Mouse (Mus musculus): Measurements from ENCODE around the gene Fyb2. TPM values are rescaled to one million over a fixed set of nuclear protein-coding genes. Genes with fewer than 3 reads are reported as not detected.

The Fyb2 gene
- total RNA-seq, 1 experiment = 0.09 TPM

DNA sequence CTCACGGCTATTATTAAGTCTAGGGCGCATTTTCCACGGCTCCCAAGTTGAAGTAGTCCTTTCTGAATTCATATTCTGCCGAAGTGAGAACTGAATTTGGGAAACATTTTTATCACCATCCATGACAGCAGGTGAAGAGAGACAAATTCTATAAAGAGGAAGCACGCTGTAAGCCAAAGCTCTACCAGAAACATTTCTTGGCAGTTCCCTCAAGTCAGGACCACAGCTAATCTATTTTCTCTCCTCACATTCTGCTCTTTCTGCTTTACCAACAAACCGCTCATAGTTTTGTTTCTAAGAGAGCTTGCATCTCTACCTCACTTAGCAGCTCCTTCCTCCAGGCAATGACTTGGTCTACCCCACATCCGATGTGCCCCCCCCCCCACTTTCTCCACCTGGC lies 100.5 kb downstream of the Fyb2 start:
- TF ChIP-seq ZNF384 (IDR thresholded peaks at IDR 0.05; ENCODE audit: low read depth, low read length) (no peak), ZC3H11A (IDR thresholded peaks at IDR 0.05; ENCODE audit: borderline replicate concordance, low read depth, low read length) (no peak), CHD2 (IDR thresholded peaks at IDR 0.05; ENCODE audit: low read depth, low read length) (no peak), MAFK (IDR thresholded peaks at IDR 0.05; ENCODE audit: insufficient read depth, low read depth, low read length) (no peak), HCFC1 (IDR thresholded peaks at IDR 0.05; ENCODE audit: borderline replicate concordance, insufficient read depth, low read length) (no peak)
- Histone ChIP-seq H3K4me1 (ENCODE audit: control insufficient read depth in 2 of 2, insufficient read depth in 2 of 2, low read length in 2 of 2, poor library complexity in 1 of 2) (no peaks in the 10 kb centered on the region), H3K4me3 (ENCODE audit: insufficient read depth in 1 of 2, low read depth in 1 of 2, low read length in 2 of 2, poor library complexity in 1 of 2, severe bottlenecking in 1 of 2) (no peak overlapping the region), H3K36me3 (ENCODE audit: control insufficient read depth, insufficient read depth, low read length, poor library complexity, severe bottlenecking) (no peaks in the 10 kb centered on the region), H3K9ac (ENCODE audit: insufficient read depth, low read depth, low read length, poor library complexity, severe bottlenecking) (no peak overlapping the region), H3K27ac (ENCODE audit: insufficient read depth, low read depth, low read length, poor library complexity, severe bottlenecking) (no peak overlapping the region), H3K9me3 (ENCODE audit: control insufficient read depth, insufficient read depth, low read depth, low read length) (no peaks in the 10 kb centered on the region)
- DNase-seq (ENCODE audit: low read depth, low spot score) = no peak
- in situ Hi-C loops (cut with MboI; ENCODE audit: low sequenced_read_pairs in 2 of 2, unreplicated experiment in 2 of 2) = no loop called here

DNA sequence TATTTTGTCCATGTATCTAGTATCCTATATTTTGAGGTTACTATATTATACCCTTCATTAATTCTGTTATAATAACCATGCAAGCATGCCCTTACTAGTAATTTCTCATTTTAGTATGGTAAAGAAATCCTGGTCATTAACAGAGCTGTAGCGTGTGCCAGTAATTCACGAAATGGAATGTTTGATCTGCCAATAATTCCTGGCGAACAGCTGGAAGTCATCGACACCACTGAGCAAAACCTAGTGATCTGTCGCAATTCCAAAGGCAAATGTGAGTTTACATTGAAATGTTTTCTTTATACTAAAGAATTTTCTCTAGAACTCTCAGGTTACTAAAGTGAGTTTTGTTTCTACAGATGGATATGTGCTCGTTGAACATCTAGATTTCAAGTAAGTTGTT lies 102.2 kb downstream of the Fyb2 start:
- no peak for DNase-seq (ENCODE audit: low read depth, low spot score)
- H3K4me1 ChIP-seq (ENCODE audit: control insufficient read depth in 2 of 2, insufficient read depth in 2 of 2, low read length in 2 of 2, poor library complexity in 1 of 2) = no peaks in the 10 kb centered on the region
- no peaks in the 10 kb centered on the region for H3K36me3 ChIP-seq (ENCODE audit: control insufficient read depth, insufficient read depth, low read length, poor library complexity, severe bottlenecking)
- no peak overlapping the region for H3K27ac ChIP-seq (ENCODE audit: insufficient read depth, low read depth, low read length, poor library complexity, severe bottlenecking)
- no peak overlapping the region for H3K4me3 ChIP-seq (ENCODE audit: insufficient read depth in 1 of 2, low read depth in 1 of 2, low read length in 2 of 2, poor library complexity in 1 of 2, severe bottlenecking in 1 of 2)
- no peak for TF ChIP-seq HCFC1 (IDR thresholded peaks at IDR 0.05; ENCODE audit: borderline replicate concordance, insufficient read depth, low read length)
- no peak for TF ChIP-seq CHD2 (IDR thresholded peaks at IDR 0.05; ENCODE audit: low read depth, low read length)
- TF ChIP-seq ZC3H11A (IDR thresholded peaks at IDR 0.05; ENCODE audit: borderline replicate concordance, low read depth, low read length) = no peak
- TF ChIP-seq MAFK (IDR thresholded peaks at IDR 0.05; ENCODE audit: insufficient read depth, low read depth, low read length) = no peak
- no peak for TF ChIP-seq ZNF384 (IDR thresholded peaks at IDR 0.05; ENCODE audit: low read depth, low read length)
- no peak overlapping the region for H3K9ac ChIP-seq (ENCODE audit: insufficient read depth, low read depth, low read length, poor library complexity, severe bottlenecking)
- in situ Hi-C loops (cut with MboI; ENCODE audit: low sequenced_read_pairs in 2 of 2, unreplicated experiment in 2 of 2) = no loop called here
- no peaks in the 10 kb centered on the region for H3K9me3 ChIP-seq (ENCODE audit: control insufficient read depth, insufficient read depth, low read depth, low read length)

DNA sequence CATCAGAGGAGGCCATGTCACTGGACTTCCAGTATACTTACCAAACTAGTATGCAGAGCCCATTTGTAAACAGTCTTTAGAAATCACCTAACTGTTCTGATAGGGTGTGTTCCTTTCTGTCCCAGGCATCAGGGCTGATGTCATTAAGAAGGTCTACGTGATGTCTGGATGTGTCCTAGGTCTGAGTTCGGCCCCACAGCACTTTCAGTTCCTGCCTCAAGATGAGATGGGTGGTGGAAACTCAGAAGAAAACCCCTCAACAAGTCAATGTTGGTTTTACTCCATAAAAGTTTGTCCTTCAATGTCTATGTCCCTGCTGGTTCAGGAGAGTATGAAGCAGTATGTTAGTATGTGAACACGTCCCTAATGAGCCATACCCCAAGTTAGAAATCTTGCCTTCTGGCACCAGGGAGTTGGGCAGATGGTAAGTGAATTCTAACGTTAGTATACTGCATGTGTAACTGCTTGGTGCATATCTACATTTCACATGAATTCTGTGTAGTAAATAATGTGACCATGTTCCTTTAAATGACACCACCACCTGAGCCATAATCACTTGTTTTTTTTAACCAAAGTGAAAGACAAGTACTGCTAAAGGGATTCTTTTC lies 102.9 kb downstream of the Fyb2 start:
- Histone ChIP-seq H3K27ac (ENCODE audit: insufficient read depth, low read depth, low read length, poor library complexity, severe bottlenecking) (no peak overlapping the region), H3K36me3 (ENCODE audit: control insufficient read depth, insufficient read depth, low read length, poor library complexity, severe bottlenecking) (no peaks in the 10 kb centered on the region), H3K9me3 (ENCODE audit: control insufficient read depth, insufficient read depth, low read depth, low read length) (no peaks in the 10 kb centered on the region), H3K4me1 (ENCODE audit: control insufficient read depth in 2 of 2, insufficient read depth in 2 of 2, low read length in 2 of 2, poor library complexity in 1 of 2) (no peaks in the 10 kb centered on the region), H3K4me3 (ENCODE audit: insufficient read depth in 1 of 2, low read depth in 1 of 2, low read length in 2 of 2, poor library complexity in 1 of 2, severe bottlenecking in 1 of 2) (no peak overlapping the region), H3K9ac (ENCODE audit: insufficient read depth, low read depth, low read length, poor library complexity, severe bottlenecking) (no peak overlapping the region)
- in situ Hi-C loops (cut with MboI; ENCODE audit: low sequenced_read_pairs in 2 of 2, unreplicated experiment in 2 of 2) = no loop called here
- DNase-seq (ENCODE audit: low read depth, low spot score) = no peak
- TF ChIP-seq CHD2 (IDR thresholded peaks at IDR 0.05; ENCODE audit: low read depth, low read length) = no peak
- no peak for TF ChIP-seq MAFK (IDR thresholded peaks at IDR 0.05; ENCODE audit: insufficient read depth, low read depth, low read length)
- no peak for TF ChIP-seq HCFC1 (IDR thresholded peaks at IDR 0.05; ENCODE audit: borderline replicate concordance, insufficient read depth, low read length)
- no peak for TF ChIP-seq ZC3H11A (IDR thresholded peaks at IDR 0.05; ENCODE audit: borderline replicate concordance, low read depth, low read length)
- TF ChIP-seq ZNF384 (IDR thresholded peaks at IDR 0.05; ENCODE audit: low read depth, low read length) = no peak

DNA sequence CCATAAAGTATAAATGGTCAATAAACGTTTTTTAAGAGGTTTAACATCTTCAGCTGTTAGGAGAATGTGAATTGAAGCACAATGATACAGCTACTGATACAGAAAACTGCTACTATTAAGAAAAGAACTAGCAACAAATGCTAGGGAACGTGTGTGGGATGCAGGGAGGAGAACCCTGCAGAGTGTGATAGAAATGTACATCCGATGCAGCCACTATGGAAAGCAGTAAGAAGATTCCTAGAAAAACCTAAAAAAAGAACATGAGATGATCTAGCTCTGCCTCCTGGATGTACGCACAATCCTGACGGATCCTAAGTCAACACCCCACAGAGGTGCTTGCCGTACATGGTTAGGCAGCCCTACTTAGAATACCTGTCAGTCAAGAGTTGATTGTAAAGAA lies 114.0 kb downstream of the Fyb2 start:
- Histone ChIP-seq H3K4me3 (ENCODE audit: insufficient read depth in 1 of 2, low read depth in 1 of 2, low read length in 2 of 2, poor library complexity in 1 of 2, severe bottlenecking in 1 of 2) (no peak overlapping the region), H3K4me1 (ENCODE audit: control insufficient read depth in 2 of 2, insufficient read depth in 2 of 2, low read length in 2 of 2, poor library complexity in 1 of 2) (no peaks in the 10 kb centered on the region), H3K9ac (ENCODE audit: insufficient read depth, low read depth, low read length, poor library complexity, severe bottlenecking) (no peak overlapping the region), H3K9me3 (ENCODE audit: control insufficient read depth, insufficient read depth, low read depth, low read length) (no peaks in the 10 kb centered on the region), H3K36me3 (ENCODE audit: control insufficient read depth, insufficient read depth, low read length, poor library complexity, severe bottlenecking) (no peaks in the 10 kb centered on the region), H3K27ac (ENCODE audit: insufficient read depth, low read depth, low read length, poor library complexity, severe bottlenecking) (no peak overlapping the region)
- TF ChIP-seq HCFC1 (IDR thresholded peaks at IDR 0.05; ENCODE audit: borderline replicate concordance, insufficient read depth, low read length) (no peak), ZC3H11A (IDR thresholded peaks at IDR 0.05; ENCODE audit: borderline replicate concordance, low read depth, low read length) (no peak), MAFK (IDR thresholded peaks at IDR 0.05; ENCODE audit: insufficient read depth, low read depth, low read length) (no peak), CHD2 (IDR thresholded peaks at IDR 0.05; ENCODE audit: low read depth, low read length) (no peak), ZNF384 (IDR thresholded peaks at IDR 0.05; ENCODE audit: low read depth, low read length) (no peak)
- in situ Hi-C loops (cut with MboI; ENCODE audit: low sequenced_read_pairs in 2 of 2, unreplicated experiment in 2 of 2) = no loop called here
- no peak for DNase-seq (ENCODE audit: low read depth, low spot score)
